Mouse (Mus musculus): Measurements from ENCODE around the gene Lama4. TPM values are rescaled to one million over a fixed set of nuclear protein-coding genes. Genes with fewer than 3 reads are reported as not detected.

Gene Lama4
- polyA plus RNA-seq, 1 experiment from 2014 or later, result 13.2 TPM

GRCm38 (mm10) chr10:39030148-39030685 is 64.9 kb downstream of the Lama4 start:
- H3K4me2 ChIP-seq (replicated peaks), result no peak overlapping the region
- ATAC-seq (replicated peaks), result no peak
- H3K27ac ChIP-seq (replicated peaks), result no peak overlapping the region
- no peaks in the 10 kb centered on the region for H3K4me1 ChIP-seq
- WGBS, result 90% methylated on average over 14 of the region's 14 CpGs
- no peaks in the 10 kb centered on the region for H3K9me3 ChIP-seq
- H3K4me3 ChIP-seq, result no peak overlapping the region
- no peaks in the 10 kb centered on the region for H3K36me3 ChIP-seq
- H3K27me3 ChIP-seq, result no peaks in the 10 kb centered on the region
- no peak overlapping the region for H3K9ac ChIP-seq (replicated peaks)

- H3K4me1 ChIP-seq, result no peaks in the 10 kb centered on the region
- H3K27me3 ChIP-seq, result no peaks in the 10 kb centered on the region
- 0 out of 2 replicates have a peak, but pooled peaks have one; percentile 26 for ATAC-seq (replicated peaks)
- no peak overlapping the region for H3K27ac ChIP-seq (replicated peaks)
- H3K9ac ChIP-seq (replicated peaks), result no peak overlapping the region
- H3K36me3 ChIP-seq, result no peaks in the 10 kb centered on the region
- 55% methylated on average over 4 of the region's 4 CpGs for WGBS
- no peak overlapping the region for H3K4me2 ChIP-seq (replicated peaks)
- H3K4me3 ChIP-seq, result no peak overlapping the region
- H3K9me3 ChIP-seq, result no peaks in the 10 kb centered on the region
These were observed 74.2 kb downstream of the Lama4 start for GRCm38 (mm10) chr10:39039564-39039963.

- no peak overlapping the region for H3K4me3 ChIP-seq
- ATAC-seq (replicated peaks), result no peak
- WGBS, result 85% methylated on average over 5 of the region's 5 CpGs
These were observed 74.7 kb downstream of the Lama4 start for GRCm38 (mm10) chr10:39040026-39040425.

GRCm38 (mm10) chr10:39044476-39044995 is 79.2 kb downstream of the Lama4 start:
- no peaks in the 10 kb centered on the region for H3K4me1 ChIP-seq
- H3K27ac ChIP-seq (replicated peaks), result no peak overlapping the region
- H3K27me3 ChIP-seq, result no peaks in the 10 kb centered on the region
- H3K4me2 ChIP-seq (replicated peaks), result no peak overlapping the region
- WGBS, result 71% methylated on average over 3 of the region's 3 CpGs
- ATAC-seq (replicated peaks), result no peak
- H3K36me3 ChIP-seq, result no peaks in the 10 kb centered on the region
- no peak overlapping the region for H3K4me3 ChIP-seq
- no peaks in the 10 kb centered on the region for H3K9me3 ChIP-seq
- no peak overlapping the region for H3K9ac ChIP-seq (replicated peaks)

More at GRCm38 (mm10) chr10:39040026-39040425, 74.7 kb downstream of the Lama4 start:
- no peaks in the 10 kb centered on the region for H3K27me3 ChIP-seq
- no peak overlapping the region for H3K9ac ChIP-seq (replicated peaks)
- no peak overlapping the region for H3K27ac ChIP-seq (replicated peaks)
- H3K4me2 ChIP-seq (replicated peaks), result no peak overlapping the region
- no peaks in the 10 kb centered on the region for H3K36me3 ChIP-seq
- H3K9me3 ChIP-seq, result no peaks in the 10 kb centered on the region
- H3K4me1 ChIP-seq, result no peaks in the 10 kb centered on the region

- Histone ChIP-seq H3K4me2 (replicated peaks) (no peak overlapping the region), H3K4me1 (no peaks in the 10 kb centered on the region), H3K36me3 (no peaks in the 10 kb centered on the region), H3K9me3 (no peaks in the 10 kb centered on the region), H3K4me3 (no peak overlapping the region), H3K27ac (replicated peaks) (no peak overlapping the region), H3K9ac (replicated peaks) (no peak overlapping the region), H3K27me3 (no peaks in the 10 kb centered on the region)
- no peak for ATAC-seq (replicated peaks)
- WGBS, result 76% methylated on average over 1 of the region's 1 CpGs
These were observed 79.8 kb downstream of the Lama4 start for GRCm38 (mm10) chr10:39045111-39045510.

- H3K9me3 ChIP-seq, result no peaks in the 10 kb centered on the region
- H3K27me3 ChIP-seq, result no peaks in the 10 kb centered on the region
- ATAC-seq (replicated peaks), result no peak
- whole genome bisulfite sequencing, result 53% methylated on average over 10 of the region's 10 CpGs
- no peak overlapping the region for H3K4me2 ChIP-seq (replicated peaks)
- no peaks in the 10 kb centered on the region for H3K4me1 ChIP-seq
- no peak overlapping the region for H3K4me3 ChIP-seq
- H3K36me3 ChIP-seq, result no peaks in the 10 kb centered on the region
- H3K9ac ChIP-seq (replicated peaks), result no peak overlapping the region
- H3K27ac ChIP-seq (replicated peaks), result no peak overlapping the region
These were observed 82.5 kb downstream of the Lama4 start for GRCm38 (mm10) chr10:39047775-39048174.

GRCm38 (mm10) chr10:39049581-39050294 is 84.4 kb downstream of the Lama4 start:
- H3K4me1 ChIP-seq, result no peaks in the 10 kb centered on the region
- 83% methylated on average over 8 of the region's 8 CpGs for WGBS
- H3K27me3 ChIP-seq, result no peaks in the 10 kb centered on the region
- no peak overlapping the region for H3K4me3 ChIP-seq
- no peak for ATAC-seq (replicated peaks)
- no peaks in the 10 kb centered on the region for H3K36me3 ChIP-seq
- no peak overlapping the region for H3K4me2 ChIP-seq (replicated peaks)
- H3K9me3 ChIP-seq, result no peaks in the 10 kb centered on the region
- H3K9ac ChIP-seq (replicated peaks), result no peak overlapping the region
- no peak overlapping the region for H3K27ac ChIP-seq (replicated peaks)

- Histone ChIP-seq H3K36me3 (no peaks in the 10 kb centered on the region), H3K27ac (replicated peaks) (no peak overlapping the region), H3K4me2 (replicated peaks) (no peak overlapping the region), H3K27me3 (no peaks in the 10 kb centered on the region), H3K4me3 (no peak overlapping the region), H3K4me1 (no peaks in the 10 kb centered on the region), H3K9ac (replicated peaks) (no peak overlapping the region), H3K9me3 (no peaks in the 10 kb centered on the region)
- ATAC-seq (replicated peaks), result no peak
- WGBS, result 88% methylated on average over 5 of the region's 5 CpGs
These were observed 90.7 kb downstream of the Lama4 start for GRCm38 (mm10) chr10:39056050-39056449.

GRCm38 (mm10) chr10:39064732-39065131 is 99.4 kb downstream of the Lama4 start:
- ATAC-seq (replicated peaks), result no peak
- Histone ChIP-seq H3K36me3 (no peaks in the 10 kb centered on the region), H3K4me3 (no peak overlapping the region), H3K9ac (replicated peaks) (no peak overlapping the region), H3K9me3 (no peaks in the 10 kb centered on the region), H3K27ac (replicated peaks) (no peak overlapping the region), H3K4me1 (no peaks in the 10 kb centered on the region), H3K27me3 (no peaks in the 10 kb centered on the region), H3K4me2 (replicated peaks) (no peak overlapping the region)
- WGBS, result 95% methylated on average over 5 of the region's 5 CpGs

GRCm38 (mm10) chr10:39065449-39065848 is 100.1 kb downstream of the Lama4 start:
- Histone ChIP-seq H3K36me3 (no peaks in the 10 kb centered on the region), H3K9ac (replicated peaks) (no peak overlapping the region), H3K4me3 (no peak overlapping the region), H3K9me3 (no peaks in the 10 kb centered on the region), H3K27ac (replicated peaks) (no peak overlapping the region), H3K27me3 (no peaks in the 10 kb centered on the region), H3K4me2 (replicated peaks) (no peak overlapping the region), H3K4me1 (no peaks in the 10 kb centered on the region)
- 80% methylated on average over 3 of the region's 3 CpGs for WGBS
- no peak for ATAC-seq (replicated peaks)

GRCm38 (mm10) chr10:39066061-39066460 is 100.7 kb downstream of the Lama4 start:
- H3K36me3 ChIP-seq, result no peaks in the 10 kb centered on the region
- 95% methylated on average over 4 of the region's 4 CpGs for WGBS
- no peak overlapping the region for H3K4me2 ChIP-seq (replicated peaks)

GRCm38 (mm10) chr10:39066962-39067361 is 101.6 kb downstream of the Lama4 start:
- Histone ChIP-seq H3K27me3 (no peaks in the 10 kb centered on the region), H3K4me2 (replicated peaks) (no peak overlapping the region), H3K4me3 (no peak overlapping the region), H3K27ac (replicated peaks) (no peak overlapping the region), H3K9me3 (no peaks in the 10 kb centered on the region), H3K36me3 (no peaks in the 10 kb centered on the region), H3K9ac (replicated peaks) (no peak overlapping the region), H3K4me1 (no peaks in the 10 kb centered on the region)
- ATAC-seq (replicated peaks), result no peak; the same call in 1 of the 2 replicates

More at GRCm38 (mm10) chr10:39066061-39066460, 100.7 kb downstream of the Lama4 start:
- Histone ChIP-seq H3K9ac (replicated peaks) (no peak overlapping the region), H3K9me3 (no peaks in the 10 kb centered on the region), H3K4me1 (no peaks in the 10 kb centered on the region), H3K27me3 (no peaks in the 10 kb centered on the region), H3K27ac (replicated peaks) (no peak overlapping the region), H3K4me3 (no peak overlapping the region)
- no peak for ATAC-seq (replicated peaks)
